ENCODE assay signal across 8 mouse cellular contexts in genomic region chr19:57611291-57612178, GRCm38 (mm10). TPM values are rescaled to one million over a fixed set of nuclear protein-coding genes. Genes with fewer than 3 reads are reported as not detected.
DNase-seq lines count a peak whose midpoint lies in the region; ATAC-seq lines count a peak whose summit lies in the region.

No protein-coding gene starts in this region.

- H3K4me1 ChIP-seq in hindbrain, embryonic 13.5 days (replicated peaks), result peaks cover 31% of the 10 kb centered on the region

- no peaks in the 10 kb centered on the region for H3K27me3 ChIP-seq in hindbrain, embryonic 13.5 days

- DNase-seq in Muller cell, postnatal 12 days (ENCODE audit: inconsistent ontology term), result peak; percentile 78
- peak; percentile 15 for DNase-seq in cerebellum, adult 11-12 months
- DNase-seq in forelimb bud, embryonic 11.5 days (ENCODE audit: low read depth, low spot score), result peak; percentile 21
- DNase-seq in layer of hippocampus, postnatal 36 days, result peak; percentile 34 to 43
- DNase-seq in lung, postnatal 4 days, result peak; percentile 76 to 80
- DNase-seq in retina, postnatal 1 day, result peak; percentile 54
- peak; percentile 33 to 48 for DNase-seq in urinary bladder, postnatal 36 days (ENCODE audit: low spot score in 2 of 2)

- H3K36me3 ChIP-seq in hindbrain, embryonic 13.5 days, result no peaks in the 10 kb centered on the region

- peak overlapping the region; percentile 97 for H3K27ac ChIP-seq in hindbrain, embryonic 13.5 days

- peak; percentile 86 for ATAC-seq in hindbrain, embryonic 13.5 days (ENCODE audit: low FRiP score)

- WGBS in hindbrain, embryonic 13.5 days, result 2% methylated on average over 48 of the region's 57 CpGs

- peak overlapping the region; percentile 90 for H3K4me3 ChIP-seq in hindbrain, embryonic 13.5 days

- H3K4me2 ChIP-seq in hindbrain, embryonic 13.5 days, result peak overlapping the region; percentile 95

- H3K9me3 ChIP-seq in hindbrain, embryonic 13.5 days, result no peaks in the 10 kb centered on the region

- peak overlapping the region; percentile 96 for H3K9ac ChIP-seq in hindbrain, embryonic 13.5 days

RNA-seq across cellular contexts. Expression of gene Atrnl1, which starts 0.7 kb away (rescaled TPM):
- 7.6 and 7.9 TPM in 2 replicates for polyA plus RNA-seq in hindbrain, embryonic 13.5 days (2015; fragmentation: Nextera tagmentation; extraction: Ambion mirVana)
- total RNA-seq in layer of hippocampus, postnatal 36 days (2021), result 10 to 100 TPM; 67.3 to 71.1 TPM

Comparison
In these comparisons a context has a peak if more than half of its experiments do, and no peak if none do; other contexts are left out.
1. Peak in every context shown above with its lines: DNase-seq, ATAC-seq, H3K4me3 ChIP-seq and H3K27ac ChIP-seq.
2. DNase-seq: peak in every context shown above with its lines; median percentile 78 in Muller cell, postnatal 12 days; 78 in lung, postnatal 4 days; 54 in retina, postnatal 1 day; 40 in urinary bladder, postnatal 36 days; 38 in layer of hippocampus, postnatal 36 days; 21 in forelimb bud, embryonic 11.5 days; 15 in cerebellum, adult 11-12 months.